Mouse (Mus musculus) megakaryocyte, embryonic 14.5 days (primary cell): ENCODE results near the gene Adss.
"Not testable (repeated sequence)": the region's sequence is repeated elsewhere in the genome, so short reads cannot be mapped to it uniquely, and the experiment has no call there.

ENCODE experiments used
- FLI1 ChIP-seq: IDR thresholded peaks from 2 replicates; pipeline ENCODE4 v1.6.1; 2012; ENCODE audit warnings: low read length, inconsistent platforms, mixed read lengths
- GATA1 ChIP-seq: IDR thresholded peaks from 3 replicates; pipeline ENCODE4 v1.6.1; 2012; ENCODE audit warnings: mixed read lengths, low read length, inconsistent platforms, borderline replicate concordance

DNA sequence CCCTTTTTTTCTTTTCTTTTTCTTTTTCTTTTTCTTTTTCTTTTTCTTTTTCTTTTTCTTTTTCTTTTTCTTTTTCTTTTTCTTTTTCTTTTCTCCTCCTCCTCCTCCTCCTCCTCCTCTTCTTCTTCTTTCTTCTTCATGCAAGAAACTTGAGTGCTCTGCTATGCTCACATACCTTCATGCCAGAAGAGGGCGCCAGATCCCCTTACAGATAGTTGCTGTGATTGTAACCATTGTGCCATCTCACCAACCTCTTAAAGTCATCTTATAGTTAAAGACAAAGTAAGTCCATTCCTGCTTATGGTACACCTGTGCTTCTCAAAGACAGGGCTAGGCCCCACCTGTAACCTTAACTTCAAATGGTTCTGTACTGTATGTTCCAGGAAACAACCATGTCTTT, 10.5 kb upstream of the Adss start:
- TF ChIP-seq GATA1, FLI1: not testable (repeated sequence)
